Mouse (Mus musculus) ES-E14 (cell line): Measurements from ENCODE around the gene Plppr1. TPM values are rescaled to one million over a fixed set of nuclear protein-coding genes. Genes with fewer than 3 reads are reported as not detected.

Experiments
- DNase-seq: peaks from one replicate; pipeline ENCODE4 v3.0.0-alpha.2; 2013; ENCODE audit warnings: low read depth, low spot score
- H3K27ac ChIP-seq: 2 replicates; pipeline ENCODE4 v1.5.1; 2012; ENCODE audit warnings: low read depth, mild to moderate bottlenecking, low read length, moderate library complexity, mixed read lengths; ENCODE audit not compliant: poor library complexity, insufficient read depth, severe bottlenecking
- H3K36me3 ChIP-seq: 2 replicates; pipeline ENCODE4 v1.6.1; 2012; ENCODE audit warnings: mild to moderate bottlenecking, low read length, moderate library complexity, mixed read lengths; ENCODE audit not compliant: control insufficient read depth, poor library complexity, insufficient read depth, severe bottlenecking
- H3K4me1 ChIP-seq, 2 experiments: fragments of 150-350 bp in 1 of 2; sonication (generic) in 1 of 2; 2 replicates each; pipeline ENCODE4 v1.6.1; 2012; ENCODE audit warnings: low read length in 2 of 2, mild to moderate bottlenecking in 1 of 2, mixed read lengths in 1 of 2; ENCODE audit not compliant: control insufficient read depth in 2 of 2, insufficient read depth in 2 of 2, poor library complexity in 1 of 2
- H3K4me3 ChIP-seq, 2 experiments: fragments of 150-350 bp in 1 of 2; sonication (generic) in 1 of 2; 2 replicates each; pipeline ENCODE4 v1.5.1; 2012; ENCODE audit warnings: low read length in 2 of 2, low read depth in 1 of 2, mild to moderate bottlenecking in 1 of 2, mixed read lengths in 1 of 2; ENCODE audit not compliant: insufficient read depth in 1 of 2, poor library complexity in 1 of 2, severe bottlenecking in 1 of 2
- H3K9ac ChIP-seq: 2 replicates; pipeline ENCODE4 v1.6.1; 2012; ENCODE audit warnings: low read depth, mild to moderate bottlenecking, low read length, mixed read lengths; ENCODE audit not compliant: poor library complexity, insufficient read depth, severe bottlenecking
- H3K9me3 ChIP-seq: fragments of 150-350 bp; sonication (generic); 2 replicates; pipeline ENCODE4 v1.6.1; 2012; ENCODE audit warnings: low read depth, mild to moderate bottlenecking, low read length; ENCODE audit not compliant: control insufficient read depth, insufficient read depth
- CHD2 ChIP-seq: IDR thresholded peaks from 2 replicates; pipeline ENCODE4 v1.6.1; 2014; ENCODE audit warnings: mild to moderate bottlenecking, low read depth, low read length, inconsistent platforms
- HCFC1 ChIP-seq: IDR thresholded peaks from 2 replicates; pipeline ENCODE4 v1.6.1; 2012; ENCODE audit warnings: low read length, inconsistent platforms, borderline replicate concordance; ENCODE audit not compliant: insufficient read depth
- MAFK ChIP-seq: IDR thresholded peaks from 2 replicates; pipeline ENCODE4 v1.6.1; 2014; ENCODE audit warnings: mild to moderate bottlenecking, low read depth, low read length, inconsistent platforms; ENCODE audit not compliant: insufficient read depth
- ZC3H11A ChIP-seq: IDR thresholded peaks from 2 replicates; pipeline ENCODE4 v1.6.1; 2012; ENCODE audit warnings: low read depth, mild to moderate bottlenecking, inconsistent platforms, low read length, borderline replicate concordance
- ZNF384 ChIP-seq: IDR thresholded peaks from 2 replicates; pipeline ENCODE4 v1.6.1; 2012; ENCODE audit warnings: low read depth, low read length, inconsistent platforms
- in situ Hi-C, 2 experiments: fragments of 600-800 bp; cut with MboI; formaldehyde crosslinking; loops; one replicate each; pipeline ENCODE4 v1.15.1; 2025; ENCODE audit warnings: low sequenced_read_pairs in 2 of 2, inconsistent platforms in 1 of 2; ENCODE audit not compliant: unreplicated experiment in 2 of 2
- total RNA-seq: library from RNA; depleted of rRNA; stranded (reverse); fragments of 300-350 nt; gene quantifications from 2 replicates; pipeline ENCODE4 v1.2.3, GENCODE M21; 2012

Plppr1 gene
- total RNA-seq, 1 experiment: 0.18 TPM

- H3K4me3 ChIP-seq: no peak overlapping the region
- no peak for DNase-seq
- H3K4me1 ChIP-seq: no peaks in the 10 kb centered on the region
- H3K27ac ChIP-seq: no peak overlapping the region
- no peak overlapping the region for H3K9ac ChIP-seq
- H3K9me3 ChIP-seq: no peaks in the 10 kb centered on the region
- in situ Hi-C loops: no loop called here
- no peak for TF ChIP-seq CHD2
- TF ChIP-seq MAFK: no peak
- TF ChIP-seq ZNF384: no peak
- no peak for TF ChIP-seq HCFC1
- TF ChIP-seq ZC3H11A: no peak
- H3K36me3 ChIP-seq: no peaks in the 10 kb centered on the region
Measured at GRCm38 (mm10) chr4:49101934-49102768, 43.1 kb downstream of the Plppr1 start.

GRCm38 (mm10) chr4:49102769-49103193, 43.7 kb downstream of the Plppr1 start:
- H3K4me1 ChIP-seq: no peaks in the 10 kb centered on the region
- no peak overlapping the region for H3K9ac ChIP-seq
- H3K27ac ChIP-seq: no peak overlapping the region
- H3K9me3 ChIP-seq: no peaks in the 10 kb centered on the region
- H3K4me3 ChIP-seq: no peak overlapping the region
- TF ChIP-seq CHD2: no peak
- TF ChIP-seq ZC3H11A: no peak
- no peak for TF ChIP-seq HCFC1
- no peak for TF ChIP-seq MAFK
- TF ChIP-seq ZNF384: no peak
- no peak for DNase-seq
- in situ Hi-C loops: no loop called here
- H3K36me3 ChIP-seq: no peaks in the 10 kb centered on the region

- H3K36me3 ChIP-seq: no peaks in the 10 kb centered on the region
- no peak overlapping the region for H3K9ac ChIP-seq
- H3K4me1 ChIP-seq: no peaks in the 10 kb centered on the region
- no peak overlapping the region for H3K27ac ChIP-seq
- in situ Hi-C loops: no loop called here
- H3K4me3 ChIP-seq: no peak overlapping the region
- H3K9me3 ChIP-seq: no peaks in the 10 kb centered on the region
- no peak for DNase-seq
- no peak for TF ChIP-seq HCFC1
Measured at GRCm38 (mm10) chr4:49104860-49105259, 45.8 kb downstream of the Plppr1 start.

GRCm38 (mm10) chr4:49107895-49108294, 48.8 kb downstream of the Plppr1 start:
- Histone ChIP-seq H3K27ac (no peak overlapping the region), H3K4me1 (no peaks in the 10 kb centered on the region), H3K4me3 (no peak overlapping the region), H3K9me3 (no peaks in the 10 kb centered on the region), H3K9ac (no peak overlapping the region), H3K36me3 (no peaks in the 10 kb centered on the region)
- TF ChIP-seq CHD2: no peak
- TF ChIP-seq HCFC1: no peak
- no peak for TF ChIP-seq ZC3H11A
- no peak for TF ChIP-seq MAFK
- TF ChIP-seq ZNF384: no peak
- in situ Hi-C loops: no loop called here
- DNase-seq: no peak

- DNase-seq: no peak
- in situ Hi-C loops: no loop called here
- H3K4me1 ChIP-seq: no peaks in the 10 kb centered on the region
- TF ChIP-seq ZC3H11A (no peak), ZNF384 (no peak), CHD2 (no peak), MAFK (no peak), HCFC1 (no peak)
- no peak overlapping the region for H3K4me3 ChIP-seq
- H3K36me3 ChIP-seq: no peaks in the 10 kb centered on the region
- H3K9me3 ChIP-seq: no peaks in the 10 kb centered on the region
- H3K9ac ChIP-seq: no peak overlapping the region
- H3K27ac ChIP-seq: no peak overlapping the region
Measured at GRCm38 (mm10) chr4:49108371-49108770, 49.3 kb downstream of the Plppr1 start.
